Mouse (Mus musculus): Measurements from ENCODE around the gene Sdhc. TPM values are rescaled to one million over a fixed set of nuclear protein-coding genes. Genes with fewer than 3 reads are reported as not detected.

Sdhc gene
- total RNA-seq, 1 experiment from 2014 or later, result 52.4 TPM

Other genes starting within 250 kb of the Sdhc start
- not detected in 2 replicates for gene Fcrlb, start 237.7 kb downstream of the Sdhc start, total RNA-seq (2017)
- 0.65 and 1.1 TPM in 2 replicates for gene Fcrla, start 223.0 kb downstream of the Sdhc start, total RNA-seq (2017)
- gene Fcgr2b, start 174.1 kb downstream of the Sdhc start, total RNA-seq (2017), result 18.5 and 26.0 TPM in 2 replicates
- gene Fcgr4, start 131.7 kb downstream of the Sdhc start, total RNA-seq (2017), result 1.1 and 6.9 TPM in 2 replicates
- gene Fcgr3, start 85.7 kb downstream of the Sdhc start, total RNA-seq (2017), result 30.2 and 49.4 TPM in 2 replicates
- gene Cfap126, start 36.7 kb downstream of the Sdhc start, total RNA-seq (2017), result 2.4 and 3.3 TPM in 2 replicates
- not detected in 2 replicates for gene Mpz, start 108 bp upstream of the Sdhc start, total RNA-seq (2017)
- gene Pcp4l1, start 45.7 kb upstream of the Sdhc start, total RNA-seq (2017), result 42.7 and 46.5 TPM in 2 replicates
- 0.81 and 1.5 TPM in 2 replicates for gene Nr1i3, start 63.4 kb upstream of the Sdhc start, total RNA-seq (2017)
- gene Tomm40l, start 71.9 kb upstream of the Sdhc start, total RNA-seq (2017), result 17.5 and 25.0 TPM in 2 replicates
- gene Apoa2, start 74.5 kb upstream of the Sdhc start, total RNA-seq (2017), result not detected in 2 replicates
- 44.5 and 76.7 TPM in 2 replicates for gene Fcer1g, start 83.8 kb upstream of the Sdhc start, total RNA-seq (2017)
- gene Adamts4, start 99.8 kb upstream of the Sdhc start, total RNA-seq (2017), result 0.25 TPM in 1 of 2 replicates, not detected in the other
- 260 and 369 TPM in 2 replicates for gene Ndufs2, start 100.8 kb upstream of the Sdhc start, total RNA-seq (2017)
- 13.7 and 43.0 TPM in 2 replicates for gene B4galt3, start 119.7 kb upstream of the Sdhc start, total RNA-seq (2017)
- gene Ppox, start 130.6 kb upstream of the Sdhc start, total RNA-seq (2017), result 9.5 and 35.5 TPM in 2 replicates
- 26.5 and 31.8 TPM in 2 replicates for gene Usp21, start 137.4 kb upstream of the Sdhc start, total RNA-seq (2017)
- 56.5 and 92.4 TPM in 2 replicates for gene Ufc1, start 144.4 kb upstream of the Sdhc start, total RNA-seq (2017)
- 11.0 and 15.8 TPM in 2 replicates for gene Dedd, start 178.5 kb upstream of the Sdhc start, total RNA-seq (2017)
- 45.7 and 55.1 TPM in 2 replicates for gene Nit1, start 195.0 kb upstream of the Sdhc start, total RNA-seq (2017)
- gene Pfdn2, start 195.1 kb upstream of the Sdhc start, total RNA-seq (2017), result 35.8 and 50.2 TPM in 2 replicates
- gene Klhdc9, start 210.2 kb upstream of the Sdhc start, total RNA-seq (2017), result 3.5 and 5.7 TPM in 2 replicates
- 5.2 and 6.2 TPM in 2 replicates for gene Nectin4, start 219.5 kb upstream of the Sdhc start, total RNA-seq (2017)
- gene Arhgap30, start 238.4 kb upstream of the Sdhc start, total RNA-seq (2017), result 112 and 133 TPM in 2 replicates